Mouse (Mus musculus) cortical plate, adult 2 months (tissue): ENCODE data around the gene Npas2.

Experiments
- CTCF ChIP-seq: fragments of 200-500 bp; IDR thresholded peaks from 2 replicates; pipeline ENCODE4 v1.5.1; 2011; ENCODE audit warnings: mild to moderate bottlenecking, control low read depth, low read length; ENCODE audit not compliant: insufficient read depth; ENCODE audit errors: extremely low read depth
- POLR2A ChIP-seq: fragments of 200-500 bp; IDR thresholded peaks from 2 replicates; pipeline ENCODE4 v1.6.1; 2011; ENCODE audit warnings: mild to moderate bottlenecking, low read length, control low read depth; ENCODE audit not compliant: insufficient read depth; ENCODE audit errors: extremely low read depth

DNA sequence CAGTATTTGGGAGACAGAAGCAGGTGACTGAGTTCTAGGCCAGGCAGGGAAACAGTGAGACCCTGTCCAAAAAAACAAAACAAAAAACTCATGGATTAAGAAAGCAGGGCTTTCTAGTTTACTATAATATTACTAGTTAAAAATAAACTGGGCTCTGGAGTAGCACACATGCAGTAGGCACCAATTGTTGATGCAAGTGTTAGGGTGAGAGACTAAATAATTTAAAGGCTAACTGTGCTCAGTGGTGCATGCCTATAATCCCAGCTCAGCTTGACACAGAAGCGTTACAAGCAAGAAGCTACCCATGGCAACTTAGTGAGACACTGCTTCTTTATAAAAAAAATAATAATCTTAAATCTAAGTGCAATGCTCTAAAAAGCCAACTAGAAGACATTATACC, 185.0 kb downstream of the Npas2 start:
- TF ChIP-seq CTCF (no peak), POLR2A (no peak)
